Mouse (Mus musculus) myocyte (in vitro differentiated cells): ENCODE measurements at regions not wholly inside any gene's neighbourhood (a gene's known extent, or its start where the extent isn't known, plus 50 kb on each side); places are given as distances from the start of the nearest gene placed in this dataset.

Experiments
- H3K27me3 ChIP-seq: one replicate; pipeline ENCODE4 v1.6.1; 2011; ENCODE audit not compliant: control insufficient read depth, insufficient read depth, insufficient read length
- H3K36me3 ChIP-seq: one replicate; pipeline ENCODE4 v1.6.1; 2011; ENCODE audit not compliant: control insufficient read depth, insufficient read depth
- H3K4me2 ChIP-seq: one replicate; pipeline ENCODE4 v1.6.1; 2011; ENCODE audit warnings: low read depth, control low read depth
- H3K4me3 ChIP-seq: one replicate; pipeline ENCODE4 v1.5.1; 2011; ENCODE audit warnings: mild to moderate bottlenecking, control low read depth, moderate library complexity
- H3K79me2 ChIP-seq: one replicate; pipeline ENCODE4 v1.6.1; 2011; ENCODE audit not compliant: control insufficient read depth, insufficient read depth
- H3ac ChIP-seq: one replicate; pipeline ENCODE4 v1.6.1; 2011; ENCODE audit not compliant: control insufficient read depth, insufficient read length
- CEBPB ChIP-seq: IDR thresholded peaks from 2 replicates; pipeline ENCODE4 v1.6.1; 2011; ENCODE audit warnings: mild to moderate bottlenecking, moderate library complexity; ENCODE audit not compliant: poor library complexity, insufficient read depth, severe bottlenecking
- E2F4 ChIP-seq: IDR thresholded peaks from one replicate; pipeline ENCODE4 v1.6.1; 2011; ENCODE audit warnings: mild to moderate bottlenecking, control low read depth, moderate library complexity; ENCODE audit not compliant: insufficient read depth
- MAX ChIP-seq: IDR thresholded peaks from one replicate; pipeline ENCODE4 v1.6.1; 2011; ENCODE audit warnings: low read depth, mild to moderate bottlenecking, control low read depth
- MYOD1 ChIP-seq, 3 experiments: IDR thresholded peaks; one replicate each; pipeline ENCODE4 v1.6.1; 2011; ENCODE audit warnings: control low read depth in 2 of 3, low read depth in 2 of 3, mild to moderate bottlenecking in 2 of 3, moderate library complexity in 1 of 3; ENCODE audit not compliant: insufficient read length in 2 of 3, control insufficient read depth in 1 of 3
- MYOG ChIP-seq, 3 experiments: IDR thresholded peaks; one replicate each; pipeline ENCODE4 v1.6.1; 2011; ENCODE audit warnings: control low read depth in 2 of 3, low read depth in 2 of 3, mild to moderate bottlenecking in 2 of 3; ENCODE audit not compliant: insufficient read length in 2 of 3, control insufficient read depth in 1 of 3, insufficient read depth in 1 of 3
- POLR2A ChIP-seq: IDR thresholded peaks from one replicate; pipeline ENCODE4 v1.6.1; 2011; ENCODE audit warnings: low read depth, mild to moderate bottlenecking, control low read depth, moderate library complexity; ENCODE audit not compliant: insufficient read length
- POLR2AphosphoS2 ChIP-seq: IDR thresholded peaks from one replicate; pipeline ENCODE4 v1.6.1; 2011; ENCODE audit warnings: low read depth, control low read depth; ENCODE audit not compliant: insufficient read length
- REST ChIP-seq: IDR thresholded peaks from one replicate; pipeline ENCODE4 v1.6.1; 2011; ENCODE audit warnings: mild to moderate bottlenecking, control low read depth, moderate library complexity; ENCODE audit not compliant: insufficient read depth, insufficient read length
- SRF ChIP-seq: IDR thresholded peaks from one replicate; pipeline ENCODE4 v1.6.1; 2011; ENCODE audit warnings: low read depth; ENCODE audit not compliant: control insufficient read depth, insufficient read length
- TCF12 ChIP-seq: IDR thresholded peaks from one replicate; pipeline ENCODE4 v1.6.1; 2011; ENCODE audit warnings: mild to moderate bottlenecking, control low read depth; ENCODE audit not compliant: poor library complexity, insufficient read depth, severe bottlenecking
- TCF3 ChIP-seq: IDR thresholded peaks from one replicate; pipeline ENCODE4 v1.6.1; 2011; ENCODE audit warnings: low read depth, control low read depth; ENCODE audit not compliant: insufficient read length
- USF1 ChIP-seq: IDR thresholded peaks from one replicate; pipeline ENCODE4 v1.6.1; 2011; ENCODE audit warnings: low read depth, mild to moderate bottlenecking, control low read depth, moderate library complexity

GRCm38 (mm10) chr1:143946933-143947332 lies 57.0 kb downstream of the Rgs2 start:
- no peaks in the 10 kb centered on the region for H3K36me3 ChIP-seq
- H3ac ChIP-seq, result no peak overlapping the region
- no peak overlapping the region for H3K4me2 ChIP-seq
- no peaks in the 10 kb centered on the region for H3K79me2 ChIP-seq
- H3K27me3 ChIP-seq, result no peaks in the 10 kb centered on the region
- TF ChIP-seq MYOG (IDR thresholded peaks at IDR 0.05; ENCODE audit: control insufficient read depth in 1 of 3, insufficient read depth in 1 of 3, insufficient read length in 2 of 3, low read depth in 2 of 3) (no peak), CEBPB (peak; percentile 67)
- no peak overlapping the region for H3K4me3 ChIP-seq

DNA sequence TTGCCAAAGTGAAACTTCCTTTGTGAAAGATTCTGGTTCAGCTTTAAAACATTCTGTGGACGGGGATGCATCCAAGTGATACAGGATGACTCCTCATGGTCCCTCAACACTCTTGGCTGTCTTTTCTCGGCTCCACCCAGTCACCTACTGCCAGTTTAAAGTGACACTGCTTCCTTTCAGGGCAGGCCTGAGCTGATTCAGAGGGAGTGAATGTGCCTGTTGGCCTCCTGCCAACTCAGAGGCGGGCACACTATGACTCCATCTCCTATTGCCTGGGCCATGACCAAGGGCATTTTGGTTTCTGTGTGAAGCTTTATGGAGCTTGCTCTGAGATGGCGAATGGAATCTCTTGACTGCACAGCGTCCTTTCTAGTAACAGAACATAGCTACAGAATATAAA lies 62.5 kb downstream of the Rgs2 start:
- Histone ChIP-seq H3K36me3 (no peaks in the 10 kb centered on the region), H3ac (no peak overlapping the region), H3K4me2 (peak overlapping the region; percentile 57), H3K27me3 (no peaks in the 10 kb centered on the region), H3K79me2 (no peaks in the 10 kb centered on the region), H3K4me3 (no peak overlapping the region)
- TF ChIP-seq POLR2A, result no peak
- no peak for TF ChIP-seq REST
- TF ChIP-seq SRF, result no peak
- TF ChIP-seq USF1, result no peak
- no peak for TF ChIP-seq MYOG (IDR thresholded peaks at IDR 0.05; ENCODE audit: control insufficient read depth in 1 of 3, insufficient read depth in 1 of 3, insufficient read length in 2 of 3, low read depth in 2 of 3)
- no peak for TF ChIP-seq CEBPB
- no peak for TF ChIP-seq E2F4
- TF ChIP-seq MAX, result no peak
- no peak for TF ChIP-seq MYOD1 (IDR thresholded peaks at IDR 0.05; ENCODE audit: control insufficient read depth in 1 of 3, insufficient read length in 2 of 3, low read depth in 2 of 3)
- no peak for TF ChIP-seq POLR2AphosphoS2
- TF ChIP-seq TCF3, result no peak
- TF ChIP-seq TCF12, result no peak

GRCm38 (mm10) chr1:143939511-143939910 lies 64.5 kb downstream of the Rgs2 start:
- no peaks in the 10 kb centered on the region for H3K79me2 ChIP-seq
- H3K4me3 ChIP-seq, result no peak overlapping the region
- H3ac ChIP-seq, result no peak overlapping the region
- H3K36me3 ChIP-seq, result no peaks in the 10 kb centered on the region
- H3K4me2 ChIP-seq, result no peak overlapping the region
- no peak for TF ChIP-seq E2F4
- TF ChIP-seq MAX, result no peak
- TF ChIP-seq MYOD1 (IDR thresholded peaks at IDR 0.05; ENCODE audit: control insufficient read depth in 1 of 3, insufficient read length in 2 of 3, low read depth in 2 of 3), result no peak
- TF ChIP-seq POLR2A, result no peak
- no peak for TF ChIP-seq CEBPB
- TF ChIP-seq REST, result no peak
- no peak for TF ChIP-seq USF1
- TF ChIP-seq TCF12, result no peak
- no peak for TF ChIP-seq MYOG (IDR thresholded peaks at IDR 0.05; ENCODE audit: control insufficient read depth in 1 of 3, insufficient read depth in 1 of 3, insufficient read length in 2 of 3, low read depth in 2 of 3)
- TF ChIP-seq POLR2AphosphoS2, result no peak
- TF ChIP-seq TCF3, result no peak
- H3K27me3 ChIP-seq, result no peaks in the 10 kb centered on the region

GRCm38 (mm10) chr1:143938569-143938968 lies 65.4 kb downstream of the Rgs2 start:
- Histone ChIP-seq H3ac (no peak overlapping the region), H3K4me2 (no peak overlapping the region), H3K27me3 (no peaks in the 10 kb centered on the region), H3K4me3 (no peak overlapping the region), H3K36me3 (no peaks in the 10 kb centered on the region), H3K79me2 (no peaks in the 10 kb centered on the region)
- TF ChIP-seq USF1, result no peak
- no peak for TF ChIP-seq SRF
- no peak for TF ChIP-seq MYOG (IDR thresholded peaks at IDR 0.05; ENCODE audit: control insufficient read depth in 1 of 3, insufficient read depth in 1 of 3, insufficient read length in 2 of 3, low read depth in 2 of 3)
- TF ChIP-seq TCF3, result no peak
- no peak for TF ChIP-seq MYOD1 (IDR thresholded peaks at IDR 0.05; ENCODE audit: control insufficient read depth in 1 of 3, insufficient read length in 2 of 3, low read depth in 2 of 3)
- no peak for TF ChIP-seq CEBPB
- TF ChIP-seq TCF12, result no peak
- TF ChIP-seq POLR2A, result no peak
- TF ChIP-seq E2F4, result no peak
- TF ChIP-seq MAX, result no peak
- TF ChIP-seq REST, result no peak
- TF ChIP-seq POLR2AphosphoS2, result no peak

GRCm38 (mm10) chr1:143930798-143931197 lies 73.2 kb downstream of the Rgs2 start:
- TF ChIP-seq MYOD1 (IDR thresholded peaks at IDR 0.05; ENCODE audit: control insufficient read depth in 1 of 3, insufficient read length in 2 of 3, low read depth in 2 of 3) (no peak), USF1 (no peak), CEBPB (no peak), REST (no peak), MAX (no peak), E2F4 (no peak), TCF3 (no peak)
- H3K36me3 ChIP-seq, result no peaks in the 10 kb centered on the region
- no peak overlapping the region for H3K4me3 ChIP-seq
- no peak overlapping the region for H3ac ChIP-seq
- no peaks in the 10 kb centered on the region for H3K27me3 ChIP-seq
- no peaks in the 10 kb centered on the region for H3K79me2 ChIP-seq
- H3K4me2 ChIP-seq, result no peak overlapping the region
